Mouse (Mus musculus): ENCODE measurements around the gene Gm1673.

DNA sequence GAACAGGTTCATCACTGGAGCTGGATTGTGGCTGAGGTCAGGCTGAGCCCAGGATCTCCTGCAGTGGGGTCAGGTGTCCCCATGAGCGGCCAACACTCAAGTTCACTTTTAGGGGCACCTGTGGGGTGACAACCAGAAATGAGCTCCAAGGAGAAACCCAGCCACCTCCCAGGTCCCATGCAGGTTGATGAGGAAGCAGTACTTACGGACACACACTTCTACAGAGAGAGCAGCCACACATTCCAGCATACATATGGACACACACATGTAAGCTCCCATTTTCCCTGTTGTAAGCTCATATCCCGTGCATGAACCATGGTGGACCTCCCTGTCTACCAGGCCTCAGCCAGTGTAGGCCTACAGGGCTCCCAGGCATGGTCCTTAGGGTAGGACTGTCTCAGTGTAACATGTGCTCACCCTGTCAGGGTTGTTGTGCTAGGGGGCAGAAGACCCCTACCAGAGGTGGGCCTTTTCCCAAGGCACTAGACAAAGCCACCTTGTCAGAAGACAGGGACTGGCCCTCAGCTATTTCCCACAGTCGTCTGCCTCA, 24.2 kb downstream of the Gm1673 start:
- TF ChIP-seq FLI1 (IDR thresholded peaks at IDR 0.05; ENCODE audit: low read length) (no peak), GATA1 (IDR thresholded peaks at IDR 0.05; ENCODE audit: borderline replicate concordance, low read length) (no peak)

Measured in megakaryocyte, embryonic 14.5 days (primary cell).